Mouse (Mus musculus) heart, postnatal 0 days (tissue): ENCODE measurements at regions not wholly inside any gene's neighbourhood (a gene's known extent, or its start where the extent isn't known, plus 50 kb on each side); places are given as distances from the start of the nearest gene placed in this dataset.

Experiments used
- ATAC-seq: fragments of 200-750 bp; cut with Nextera tagmentation; 2 replicates; pipeline ENCODE4 v1.8.0; 2017; ENCODE audit warnings: low read depth, moderate number of reproducible peaks, moderate library complexity; ENCODE audit not compliant: insufficient read depth
- DNase-seq: peaks from one replicate; pipeline ENCODE4 v3.0.0-alpha.2; 2016; ENCODE audit warnings: low spot score
- H3K27ac ChIP-seq: fragments of 300-500 bp; sonication (generic); 2 replicates; pipeline ENCODE4 v1.5.1; 2014; ENCODE audit warnings: low read depth, mild to moderate bottlenecking
- H3K27me3 ChIP-seq: fragments of 300-500 bp; sonication (generic); 2 replicates; pipeline ENCODE4 v1.6.1; 2014; ENCODE audit warnings: low read length, mixed read lengths; ENCODE audit not compliant: control insufficient read depth, insufficient read depth
- H3K36me3 ChIP-seq: fragments of 300-500 bp; sonication (generic); replicated peaks from 2 replicates; pipeline ENCODE4 v1.6.1; 2014; ENCODE audit warnings: low read length, mixed read lengths; ENCODE audit not compliant: control insufficient read depth, insufficient read depth
- H3K4me1 ChIP-seq: fragments of 300-500 bp; sonication (generic); 2 replicates; pipeline ENCODE4 v1.6.1; 2014; ENCODE audit warnings: antibody characterized with exemption; ENCODE audit not compliant: control insufficient read depth, insufficient read depth
- H3K4me2 ChIP-seq: fragments of 300-500 bp; sonication (generic); 2 replicates; pipeline ENCODE4 v1.6.1; 2014; ENCODE audit warnings: low read depth, mild to moderate bottlenecking, low read length, moderate library complexity
- H3K4me3 ChIP-seq: fragments of 300-500 bp; sonication (generic); 2 replicates; pipeline ENCODE4 v1.5.1; 2014; ENCODE audit warnings: low read depth, low read length
- H3K9ac ChIP-seq: fragments of 300-500 bp; sonication (generic); replicated peaks from 2 replicates; pipeline ENCODE4 v1.6.1; 2014; ENCODE audit warnings: low read depth, low read length, mixed read lengths
- H3K9me3 ChIP-seq: fragments of 300-500 bp; sonication (generic); replicated peaks from 2 replicates; pipeline ENCODE4 v1.6.1; 2016; ENCODE audit warnings: low read length; ENCODE audit not compliant: control insufficient read depth
- CTCF ChIP-seq: IDR thresholded peaks from 2 replicates; pipeline ENCODE4 v1.5.1; 2016; ENCODE audit warnings: antibody characterized with exemption, control low read depth, low read depth
- EP300 ChIP-seq: IDR thresholded peaks from 2 replicates; pipeline ENCODE4 v1.6.1; 2016; ENCODE audit warnings: antibody characterized with exemption, low read depth
- WGBS: fragments of 180-500 bp; shearing (Covaris S2); extraction: QIAGEN DNeasy Blood & Tissue Kit; methylation state at CpG from one replicate; pipeline ENCODE4 v1.1.7; 2014; 5-methylcytosine and 5-hydroxymethylcytosine counted together

- Histone ChIP-seq H3K27me3 (no peaks in the 10 kb centered on the region), H3K4me2 (no peak overlapping the region), H3K4me1 (no peaks in the 10 kb centered on the region), H3K4me3 (no peak overlapping the region), H3K9me3 (no peaks in the 10 kb centered on the region), H3K36me3 (no peaks in the 10 kb centered on the region), H3K27ac (no peak overlapping the region), H3K9ac (no peak overlapping the region)
- WGBS, result 69% methylated on average over 5 of the region's 5 CpGs
- DNase-seq (no peak), ATAC-seq (no peak)
- no peak for TF ChIP-seq EP300
- TF ChIP-seq CTCF, result no peak
Measured at GRCm38 (mm10) chr6:49641256-49641655, 181.3 kb upstream of the Npy start.

- Histone ChIP-seq H3K4me1 (no peaks in the 10 kb centered on the region), H3K27ac (no peak overlapping the region), H3K27me3 (0 out of 2 replicates have a peak, but pooled peaks cover 5% of the 10 kb centered on the region), H3K9ac (no peak overlapping the region), H3K4me3 (no peak overlapping the region), H3K36me3 (no peaks in the 10 kb centered on the region), H3K9me3 (no peaks in the 10 kb centered on the region), H3K4me2 (no peak overlapping the region)
- WGBS, result 83% methylated on average over 10 of the region's 10 CpGs
- DNase-seq, result no peak
- no peak for TF ChIP-seq CTCF
- no peak for TF ChIP-seq EP300
- ATAC-seq, result no peak
Measured at GRCm38 (mm10) chr6:49654541-49655130, 167.9 kb upstream of the Npy start.

- H3K4me1 ChIP-seq, result no peaks in the 10 kb centered on the region
- H3K4me3 ChIP-seq, result no peak overlapping the region
- 71% methylated on average over 5 of the region's 5 CpGs for WGBS
- no peak overlapping the region for H3K4me2 ChIP-seq
- no peak for DNase-seq
- H3K36me3 ChIP-seq, result no peaks in the 10 kb centered on the region
- no peaks in the 10 kb centered on the region for H3K9me3 ChIP-seq
- no peak for ATAC-seq
- no peak overlapping the region for H3K27ac ChIP-seq
- H3K9ac ChIP-seq, result no peak overlapping the region
- 0 out of 2 replicates have a peak, but pooled peaks cover 5% of the 10 kb centered on the region for H3K27me3 ChIP-seq
- TF ChIP-seq CTCF (no peak), EP300 (no peak)
Measured at GRCm38 (mm10) chr6:49655241-49655640, 167.3 kb upstream of the Npy start.

- H3K36me3 ChIP-seq, result no peaks in the 10 kb centered on the region
- H3K9ac ChIP-seq, result no peak overlapping the region
- no peak; the same call in 1 of the 2 replicates for TF ChIP-seq CTCF
- no peak for TF ChIP-seq EP300
- no peak for DNase-seq
- 0 out of 2 replicates have a peak, but pooled peaks cover 5% of the 10 kb centered on the region for H3K27me3 ChIP-seq
- no peak overlapping the region for H3K4me3 ChIP-seq
- H3K27ac ChIP-seq, result no peak overlapping the region
- WGBS, result 50% methylated on average over 13 of the region's 13 CpGs
- no peak for ATAC-seq
- H3K4me2 ChIP-seq, result no peak overlapping the region
- H3K4me1 ChIP-seq, result no peaks in the 10 kb centered on the region
- H3K9me3 ChIP-seq, result no peaks in the 10 kb centered on the region
Measured at GRCm38 (mm10) chr6:49656359-49657280, 165.9 kb upstream of the Npy start.

- no peak overlapping the region for H3K27ac ChIP-seq
- H3K4me3 ChIP-seq, result no peak overlapping the region
- H3K27me3 ChIP-seq, result 0 out of 2 replicates have a peak, but pooled peaks cover 5% of the 10 kb centered on the region
- no peak for DNase-seq
- H3K4me2 ChIP-seq, result no peak overlapping the region
- no peak for TF ChIP-seq EP300
- no peak for ATAC-seq
- no peak overlapping the region for H3K9ac ChIP-seq
- no peaks in the 10 kb centered on the region for H3K36me3 ChIP-seq
- 65% methylated on average over 9 of the region's 9 CpGs for WGBS
- no peaks in the 10 kb centered on the region for H3K4me1 ChIP-seq
- H3K9me3 ChIP-seq, result no peaks in the 10 kb centered on the region
Measured at GRCm38 (mm10) chr6:49657988-49658387, 164.5 kb upstream of the Npy start.
